Mouse (Mus musculus) CD8-positive naive resting alpha-beta T cell, adult 57 days (primary cell): ENCODE data around the gene Xlr3a. TPM values are rescaled to one million over a fixed set of nuclear protein-coding genes. Genes with fewer than 3 reads are reported as not detected.

Experiments used
- total RNA-seq: library from RNA; stranded (reverse); gene quantifications from one replicate; pipeline ENCODE4 v1.2.4, GENCODE M21; 2023

The Xlr3a gene
- 2.2 TPM for total RNA-seq

GRCm38 (mm10) chrX:73096941-73097508 lies at the start of gene Xlr3a:
TSS of gene Xlr3a (minus strand) at chrX:73097095.

GRCm38 (mm10) chrX:73116747-73117146 lies 19.9 kb upstream of the Xlr3a start, which contains the start of gene Gm14685:
TSS of gene Gm14685 (plus strand) at chrX:73117047.

GRCm38 (mm10) chrX:73082267-73083055 lies 14.4 kb downstream of the Xlr3a start, which contains the start of gene Xlr4a:
TSS of gene Xlr4a (minus strand) at chrX:73082478.

GRCm38 (mm10) chrX:73064415-73064793 lies 32.5 kb downstream of the Xlr3a start, which contains the start of gene Pnma3:
TSS of gene Pnma3 (plus strand) at chrX:73064787.

GRCm38 (mm10) chrX:73037003-73037402 lies 59.9 kb downstream of the Xlr3a start, which contains the start of gene Pnma5:
TSS of gene Pnma5 (minus strand) at chrX:73037103.

Other genes starting within 250 kb of the Xlr3a start
- gene Cetn2, start 178.7 kb downstream of the Xlr3a start, total RNA-seq, result 35.6 TPM
- gene Nsdhl, start 178.5 kb downstream of the Xlr3a start, total RNA-seq, result 13.9 TPM
- gene Zfp185, start 109.8 kb downstream of the Xlr3a start, total RNA-seq, result 0.64 TPM
- gene Pnma5, start 60.0 kb downstream of the Xlr3a start, total RNA-seq, result 2.3 TPM
- gene Pnma3, start 32.3 kb downstream of the Xlr3a start, total RNA-seq, result not detected
- 62.9 TPM for gene Xlr4a, start 14.6 kb downstream of the Xlr3a start, total RNA-seq
- 1.3 TPM for gene Gm14685, start 20.0 kb upstream of the Xlr3a start, total RNA-seq
- not detected for gene Xlr5b, start 51.7 kb upstream of the Xlr3a start, total RNA-seq
- 2.3 TPM for gene DXBay18, start 52.4 kb upstream of the Xlr3a start, total RNA-seq
- gene Spin2d, start 79.9 kb upstream of the Xlr3a start, total RNA-seq, result not detected
- 22.6 TPM for gene Xlr3b, start 95.1 kb upstream of the Xlr3a start, total RNA-seq
- 89.3 TPM for gene Xlr4b, start 117.2 kb upstream of the Xlr3a start, total RNA-seq
- gene F8a, start 131.2 kb upstream of the Xlr3a start, total RNA-seq, result 13.8 TPM
- 51.9 TPM for gene Xlr4c, start 146.0 kb upstream of the Xlr3a start, total RNA-seq
- not detected for gene Xlr3c, start 168.3 kb upstream of the Xlr3a start, total RNA-seq
- gene Xlr5a, start 195.9 kb upstream of the Xlr3a start, total RNA-seq, result not detected
- not detected for gene Xlr5c, start 195.9 kb upstream of the Xlr3a start, total RNA-seq
- gene Gm45015, start 239.7 kb upstream of the Xlr3a start, total RNA-seq, result not detected
- 40.1 TPM for gene Zfp275, start 245.5 kb upstream of the Xlr3a start, total RNA-seq